Mouse (Mus musculus): ENCODE measurements around the gene Nectin2. TPM values are rescaled to one million over a fixed set of nuclear protein-coding genes. Genes with fewer than 3 reads are reported as not detected.
A peak's percentile ranks its signal among the peaks of the same experiment; 100 is the strongest.

The Nectin2 gene
- polyA plus RNA-seq, 1 experiment from 2014 or later = 52.5 TPM

DNA sequence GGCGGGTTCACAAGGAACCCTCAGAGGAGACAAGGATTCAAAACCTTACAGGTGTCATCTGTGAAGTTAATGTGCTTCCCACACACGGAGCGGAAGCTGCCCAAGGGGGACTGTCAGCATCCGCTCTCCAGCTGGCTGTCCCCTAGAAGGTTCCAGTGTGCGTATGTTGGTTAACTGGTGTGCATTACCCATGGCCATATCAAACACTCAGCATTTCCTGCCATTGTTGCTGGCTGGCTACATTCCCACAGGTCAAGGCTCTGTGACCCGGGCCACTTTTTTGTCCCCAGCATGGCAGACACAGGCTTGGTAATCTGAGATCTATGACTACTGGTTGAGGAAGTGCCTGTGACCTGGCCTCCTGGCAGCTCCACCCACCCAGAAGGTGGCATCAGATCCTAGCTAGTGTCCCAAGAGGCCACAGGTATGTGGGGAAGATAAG lies 27.5 kb downstream of the Nectin2 start:
- 93% methylated on average over 6 of the region's 6 CpGs for WGBS
- H3K27me3 ChIP-seq (ENCODE audit: control insufficient read depth, insufficient read depth, low read length) = no peaks in the 10 kb centered on the region
- no peak overlapping the region for H3K27ac ChIP-seq (ENCODE audit: low read depth, low read length)
- H3K4me1 ChIP-seq (replicated peaks; ENCODE audit: control insufficient read depth, insufficient read depth, low read length) = no peaks in the 10 kb centered on the region
- peaks cover 2% of the 10 kb centered on the region for H3K9me3 ChIP-seq (ENCODE audit: control insufficient read depth, low read length)
- H3K4me3 ChIP-seq (ENCODE audit: low read depth, low read length) = no peak overlapping the region
- no peak for ATAC-seq (ENCODE audit: low FRiP score)
- DNase-seq (ENCODE audit: low spot score) = no peak
- H3K36me3 ChIP-seq (ENCODE audit: control insufficient read depth, insufficient read depth, low read length) = 0 out of 2 replicates have a peak, but pooled peaks cover 2% of the 10 kb centered on the region
- H3K9ac ChIP-seq (ENCODE audit: low read depth, low read length) = no peak overlapping the region
- no peak overlapping the region for H3K4me2 ChIP-seq (replicated peaks; ENCODE audit: low read depth, low read length)

DNA sequence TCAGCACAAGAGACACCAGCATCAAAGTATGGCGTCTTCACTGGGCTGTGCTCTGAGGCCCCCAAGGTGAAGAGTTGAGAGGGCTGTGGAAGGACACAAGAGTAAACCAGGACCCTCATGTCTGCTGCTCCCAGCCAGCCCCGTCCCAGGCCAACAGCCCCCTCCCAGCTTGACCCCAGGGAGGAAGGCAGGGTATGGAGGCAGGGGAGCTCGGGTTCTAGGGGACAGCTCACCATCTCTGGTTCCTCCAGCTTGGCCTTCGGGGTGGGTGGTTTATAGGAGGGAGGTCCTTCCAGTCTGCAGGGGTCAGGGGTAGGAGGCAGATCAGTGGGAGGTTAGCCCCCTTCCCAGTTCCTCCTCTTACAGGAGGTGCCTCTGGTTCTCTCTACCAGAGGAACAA lies 31.1 kb downstream of the Nectin2 start:
- ATAC-seq (ENCODE audit: low FRiP score) (no peak), DNase-seq (ENCODE audit: low spot score) (no peak)
- Histone ChIP-seq H3K9me3 (ENCODE audit: control insufficient read depth, low read length) (peaks cover 2% of the 10 kb centered on the region), H3K4me1 (replicated peaks; ENCODE audit: control insufficient read depth, insufficient read depth, low read length) (peaks cover 4% of the 10 kb centered on the region), H3K4me3 (ENCODE audit: low read depth, low read length) (no peak overlapping the region), H3K36me3 (ENCODE audit: control insufficient read depth, insufficient read depth, low read length) (no peaks in the 10 kb centered on the region), H3K9ac (ENCODE audit: low read depth, low read length) (no peak overlapping the region), H3K27me3 (ENCODE audit: control insufficient read depth, insufficient read depth, low read length) (no peaks in the 10 kb centered on the region), H3K4me2 (replicated peaks; ENCODE audit: low read depth, low read length) (no peak overlapping the region), H3K27ac (ENCODE audit: low read depth, low read length) (no peak overlapping the region)
- WGBS = 96% methylated on average over 4 of the region's 4 CpGs

DNA sequence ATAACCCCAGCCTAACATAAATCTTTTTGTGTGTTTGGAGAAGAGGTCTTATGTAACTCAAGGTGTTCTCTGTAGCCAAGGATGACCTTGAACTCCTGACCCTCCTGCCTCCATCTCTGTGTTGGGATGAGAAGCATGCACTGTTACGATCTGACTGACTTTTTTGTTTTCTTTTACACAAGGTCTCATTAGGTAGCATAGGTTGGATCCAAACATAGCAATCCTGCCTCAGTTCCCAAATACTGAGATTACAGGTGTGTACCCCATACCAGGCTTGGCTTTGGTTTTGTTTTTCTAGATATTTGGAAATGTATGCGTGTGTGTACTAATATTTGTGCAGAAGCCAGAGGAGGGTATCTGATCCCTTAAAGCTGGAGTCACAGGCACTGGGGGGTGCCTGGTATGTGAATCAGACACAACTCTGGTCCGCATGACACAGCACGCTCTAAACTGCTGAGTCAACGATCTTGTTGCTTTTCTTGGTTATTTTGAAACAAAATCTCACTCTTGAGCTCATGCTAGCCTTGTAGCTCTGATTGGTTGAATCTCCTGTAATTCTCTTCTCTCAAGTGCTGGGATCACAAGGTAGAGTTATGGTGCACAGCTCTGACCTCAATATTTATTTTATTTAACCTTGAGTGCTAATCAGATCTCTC lies 31.9 kb downstream of the Nectin2 start:
- no peak overlapping the region for H3K4me2 ChIP-seq (replicated peaks; ENCODE audit: low read depth, low read length)
- H3K36me3 ChIP-seq (ENCODE audit: control insufficient read depth, insufficient read depth, low read length) = no peaks in the 10 kb centered on the region
- peaks cover 2% of the 10 kb centered on the region for H3K9me3 ChIP-seq (ENCODE audit: control insufficient read depth, low read length)
- DNase-seq (ENCODE audit: low spot score) (no peak), ATAC-seq (ENCODE audit: low FRiP score) (no peak)
- H3K27me3 ChIP-seq (ENCODE audit: control insufficient read depth, insufficient read depth, low read length) = no peaks in the 10 kb centered on the region
- no peak overlapping the region for H3K9ac ChIP-seq (ENCODE audit: low read depth, low read length)
- no peak overlapping the region for H3K27ac ChIP-seq (ENCODE audit: low read depth, low read length)
- no peak overlapping the region for H3K4me3 ChIP-seq (ENCODE audit: low read depth, low read length)
- peaks cover 5% of the 10 kb centered on the region for H3K4me1 ChIP-seq (replicated peaks; ENCODE audit: control insufficient read depth, insufficient read depth, low read length)
- WGBS = 96% methylated on average over 5 of the region's 5 CpGs

DNA sequence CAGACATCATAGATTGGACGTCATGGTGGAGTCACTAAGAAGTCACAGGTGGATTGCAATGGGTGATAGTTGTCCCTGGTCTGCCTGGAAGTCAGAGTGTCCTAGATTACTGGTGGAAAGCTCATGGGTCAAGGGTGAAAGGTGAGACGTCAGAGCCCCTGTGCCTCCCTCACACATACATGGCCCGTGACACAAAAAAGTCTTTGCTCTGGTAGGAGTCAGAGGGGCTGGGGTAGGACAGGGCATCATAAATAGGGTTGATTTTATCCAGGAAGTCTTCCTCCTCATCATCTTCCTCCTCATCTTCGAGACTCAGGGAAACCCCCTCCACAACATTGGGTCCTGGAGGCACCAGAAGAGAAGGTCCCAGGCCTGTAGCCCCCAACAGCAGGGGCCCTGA lies 32.9 kb downstream of the Nectin2 start:
- Histone ChIP-seq H3K27me3 (ENCODE audit: control insufficient read depth, insufficient read depth, low read length) (no peaks in the 10 kb centered on the region), H3K36me3 (ENCODE audit: control insufficient read depth, insufficient read depth, low read length) (no peaks in the 10 kb centered on the region), H3K4me3 (ENCODE audit: low read depth, low read length) (no peak overlapping the region), H3K4me1 (replicated peaks; ENCODE audit: control insufficient read depth, insufficient read depth, low read length) (peaks cover 5% of the 10 kb centered on the region), H3K9ac (ENCODE audit: low read depth, low read length) (no peak overlapping the region), H3K9me3 (ENCODE audit: control insufficient read depth, low read length) (peaks cover 2% of the 10 kb centered on the region), H3K27ac (ENCODE audit: low read depth, low read length) (no peak overlapping the region), H3K4me2 (replicated peaks; ENCODE audit: low read depth, low read length) (no peak overlapping the region)
- no peak for ATAC-seq (ENCODE audit: low FRiP score)
- 90% methylated on average over 4 of the region's 4 CpGs for WGBS
- no peak for DNase-seq (ENCODE audit: low spot score)

DNA sequence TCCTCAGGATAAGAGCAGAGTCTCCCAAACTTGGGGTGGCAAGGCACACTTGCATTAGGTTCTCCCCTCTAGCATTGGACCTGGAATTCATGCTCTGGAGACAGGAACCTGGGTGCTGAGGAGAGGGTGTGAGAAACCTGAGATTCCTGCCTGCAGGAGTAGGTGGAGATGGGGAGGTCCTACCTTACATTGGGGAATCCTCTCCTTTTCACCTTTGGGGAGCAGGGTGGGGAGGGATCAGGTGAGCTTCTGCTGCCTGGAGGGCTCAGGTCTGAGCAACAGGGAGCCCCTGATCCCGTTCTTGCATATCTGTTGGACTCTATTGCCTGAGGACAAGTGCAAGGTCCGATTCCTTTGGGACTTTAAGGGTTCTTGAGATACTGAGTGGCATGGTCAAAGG lies 33.5 kb downstream of the Nectin2 start:
- WGBS = 73% methylated on average over 2 of the region's 2 CpGs

DNA sequence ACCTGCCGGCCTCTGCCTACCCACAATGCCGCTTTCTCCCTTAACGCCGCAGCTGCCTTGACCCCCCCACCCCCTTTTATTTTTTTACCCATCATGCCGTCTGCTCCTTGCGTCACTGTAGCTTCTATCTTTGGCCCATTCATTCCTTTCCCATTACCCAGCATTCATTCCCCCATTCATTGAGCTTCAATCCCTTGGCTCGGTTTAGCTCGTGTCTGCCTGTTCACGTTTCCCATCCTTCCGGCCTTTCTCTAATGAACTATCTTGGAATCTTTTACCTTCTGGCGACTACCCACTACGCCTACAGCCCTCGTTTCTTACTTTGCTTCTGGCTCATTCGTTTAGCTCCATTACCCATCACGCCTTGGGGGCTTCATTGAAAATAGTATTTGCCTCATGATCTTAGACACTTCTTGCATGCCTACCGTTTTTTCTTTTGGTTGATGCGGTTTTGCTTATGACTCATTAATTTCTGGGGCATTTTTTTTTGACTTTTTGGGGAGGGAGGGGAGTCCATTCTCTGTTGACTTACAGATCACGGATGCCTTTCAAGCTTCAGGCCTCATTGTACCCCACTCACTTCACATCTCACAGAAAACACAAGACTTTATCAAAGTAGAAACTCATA lies 34.1 kb downstream of the Nectin2 start:
- H3K27ac ChIP-seq (ENCODE audit: low read depth, low read length) = peak overlapping the region; percentile 87
- peaks cover 1% of the 10 kb centered on the region for H3K9me3 ChIP-seq (ENCODE audit: control insufficient read depth, low read length)
- H3K4me1 ChIP-seq (replicated peaks; ENCODE audit: control insufficient read depth, insufficient read depth, low read length) = peaks cover 5% of the 10 kb centered on the region
- H3K4me3 ChIP-seq (ENCODE audit: low read depth, low read length) = peak overlapping the region; percentile 99
- no peak for ATAC-seq (ENCODE audit: low FRiP score)
- 0 out of 2 replicates have a peak, but pooled peaks cover 4% of the 10 kb centered on the region for H3K36me3 ChIP-seq (ENCODE audit: control insufficient read depth, insufficient read depth, low read length)
- 7% methylated on average over 18 of the region's 18 CpGs for WGBS
- H3K9ac ChIP-seq (ENCODE audit: low read depth, low read length) = peak overlapping the region; percentile 53
- peak overlapping the region; percentile 60 for H3K4me2 ChIP-seq (replicated peaks; ENCODE audit: low read depth, low read length)
- DNase-seq (ENCODE audit: low spot score) = no peak
- H3K27me3 ChIP-seq (ENCODE audit: control insufficient read depth, insufficient read depth, low read length) = no peaks in the 10 kb centered on the region

More for the DNA sequence above, 33.5 kb downstream of the Nectin2 start:
- Histone ChIP-seq H3K36me3 (ENCODE audit: control insufficient read depth, insufficient read depth, low read length) (0 out of 2 replicates have a peak, but pooled peaks cover under 1% of the 10 kb centered on the region), H3K4me3 (ENCODE audit: low read depth, low read length) (peak overlapping the region; percentile 99), H3K4me2 (replicated peaks; ENCODE audit: low read depth, low read length) (peak overlapping the region; percentile 60; the same call in 1 of the 2 replicates), H3K9me3 (ENCODE audit: control insufficient read depth, low read length) (peaks cover 2% of the 10 kb centered on the region), H3K27me3 (ENCODE audit: control insufficient read depth, insufficient read depth, low read length) (no peaks in the 10 kb centered on the region), H3K27ac (ENCODE audit: low read depth, low read length) (peak overlapping the region; percentile 87; the same call in 1 of the 2 replicates), H3K9ac (ENCODE audit: low read depth, low read length) (no peak overlapping the region; the same call in 1 of the 2 replicates), H3K4me1 (replicated peaks; ENCODE audit: control insufficient read depth, insufficient read depth, low read length) (peaks cover 5% of the 10 kb centered on the region)
- ATAC-seq (ENCODE audit: low FRiP score) = no peak
- no peak for DNase-seq (ENCODE audit: low spot score)

DNA sequence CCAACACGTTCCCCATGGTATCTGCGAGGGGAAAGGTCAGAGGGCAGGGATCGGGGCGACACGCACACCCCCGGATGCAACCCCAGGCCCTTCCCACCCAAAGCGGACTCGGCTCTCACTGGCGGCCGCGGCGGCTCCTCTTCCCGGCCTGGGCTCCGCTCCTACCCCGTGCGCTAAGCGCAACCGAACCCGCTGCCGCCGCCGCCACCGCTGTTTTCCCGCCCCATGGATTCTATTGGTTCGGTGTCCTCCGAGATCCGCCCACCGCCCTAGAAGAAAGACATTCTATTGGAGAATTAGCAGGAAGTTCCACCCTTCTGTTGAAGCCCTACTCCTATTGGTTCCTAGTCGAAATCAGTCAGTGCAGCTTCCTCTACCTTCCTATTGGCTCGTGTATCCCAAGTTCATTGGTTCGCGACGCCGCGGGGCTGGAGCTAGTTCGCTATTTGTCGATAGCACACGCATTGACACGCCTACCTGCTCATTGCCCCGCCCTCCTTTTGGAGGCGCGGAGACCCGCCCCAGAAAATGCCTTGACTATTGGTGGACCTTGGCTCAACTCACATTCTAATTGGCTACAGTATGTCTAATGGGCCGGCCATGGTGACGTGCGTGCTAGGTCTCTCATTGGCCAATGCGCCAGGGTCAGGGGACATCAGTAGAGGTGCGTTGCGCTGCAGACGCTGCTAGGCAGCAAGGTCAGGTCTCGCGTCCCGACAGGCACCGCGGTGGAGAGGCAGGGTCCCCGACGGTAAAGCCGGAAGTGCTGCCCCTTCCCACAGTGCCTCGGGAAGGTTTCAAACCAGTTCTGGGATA lies 34.8 kb downstream of the Nectin2 start, which contains the start of gene Tomm40:
Gene Tomm40, minus strand, starts transcription at position 200 of the 816 bp plus-strand sequence.
- Histone ChIP-seq H3K27ac (ENCODE audit: low read depth, low read length) (peak within 1 kb of the TSS; percentile 87), H3K4me3 (ENCODE audit: low read depth, low read length) (peak within 1 kb of the TSS; percentile 99), H3K9ac (ENCODE audit: low read depth, low read length) (peak within 1 kb of the TSS; percentile 92), H3K36me3 (ENCODE audit: control insufficient read depth, insufficient read depth, low read length) (0 out of 2 replicates have a peak, but pooled peaks cover 4% of the 10 kb centered on the region), H3K9me3 (ENCODE audit: control insufficient read depth, low read length) (no peaks in the 10 kb centered on the region; the same call in 1 of the 2 replicates), H3K4me1 (replicated peaks; ENCODE audit: control insufficient read depth, insufficient read depth, low read length) (peaks cover 5% of the 10 kb centered on the region), H3K4me2 (replicated peaks; ENCODE audit: low read depth, low read length) (peak within 1 kb of the TSS; percentile 91), H3K27me3 (ENCODE audit: control insufficient read depth, insufficient read depth, low read length) (no peaks in the 10 kb centered on the region)
- WGBS = under 1% methylated on average over 49 of the region's 59 CpGs
- ATAC-seq (ENCODE audit: low FRiP score) (peak; percentile 100), DNase-seq (ENCODE audit: low spot score) (peak; percentile 100)

DNA sequence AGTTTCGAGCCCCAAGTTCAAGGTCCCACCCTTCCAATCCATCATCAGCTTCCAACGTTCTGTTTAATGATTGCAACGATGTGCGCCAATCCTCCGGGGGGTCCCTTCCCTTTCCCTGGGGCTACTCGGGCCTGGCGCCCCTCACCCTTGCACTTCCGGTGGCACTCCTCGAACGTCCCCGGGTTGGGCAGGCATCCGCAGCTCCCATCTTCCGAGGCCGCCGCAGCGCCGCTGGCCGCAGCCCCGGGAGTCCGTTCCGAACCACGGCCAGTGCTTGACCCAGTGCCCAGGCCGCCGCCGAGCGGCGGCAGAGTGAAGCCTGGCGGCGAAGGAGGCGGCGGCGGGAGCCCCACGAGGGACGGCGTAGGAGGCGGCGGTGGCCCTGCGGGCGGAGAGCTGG lies 35.4 kb downstream of the Nectin2 start:
- Histone ChIP-seq H3K36me3 (ENCODE audit: control insufficient read depth, insufficient read depth, low read length) (0 out of 2 replicates have a peak, but pooled peaks cover 4% of the 10 kb centered on the region), H3K27me3 (ENCODE audit: control insufficient read depth, insufficient read depth, low read length) (no peaks in the 10 kb centered on the region), H3K4me3 (ENCODE audit: low read depth, low read length) (peak overlapping the region; percentile 99), H3K4me1 (replicated peaks; ENCODE audit: control insufficient read depth, insufficient read depth, low read length) (peaks cover 5% of the 10 kb centered on the region), H3K4me2 (replicated peaks; ENCODE audit: low read depth, low read length) (peak overlapping the region; percentile 91), H3K9me3 (ENCODE audit: control insufficient read depth, low read length) (no peaks in the 10 kb centered on the region), H3K27ac (ENCODE audit: low read depth, low read length) (peak overlapping the region; percentile 56; the same call in 1 of the 2 replicates), H3K9ac (ENCODE audit: low read depth, low read length) (peak overlapping the region; percentile 92)
- ATAC-seq (ENCODE audit: low FRiP score) (no peak), DNase-seq (ENCODE audit: low spot score) (no peak)
- 1% methylated on average over 38 of the region's 39 CpGs for WGBS

Data from hindbrain, embryonic 11.5 days (tissue).